Mouse (Mus musculus) urinary bladder, postnatal 25 days (tissue): ENCODE data around the gene Slc15a1.
"Not testable (repeated sequence)": the region's sequence is repeated elsewhere in the genome, so short reads cannot be mapped to it uniquely, and the experiment has no call there.

Experiments
- DNase-seq: peaks from one replicate; pipeline ENCODE4 v3.0.0; 2022; ENCODE audit warnings: low spot score

Gene Slc15a1

GRCm38 (mm10) chr14:121451424-121452029, 53.5 kb downstream of the Slc15a1 start:
- no peak for DNase-seq

GRCm38 (mm10) chr14:121450504-121451423, 54.3 kb downstream of the Slc15a1 start:
- DNase-seq = peak; percentile 49

- DNase-seq = no peak
Observed at GRCm38 (mm10) chr14:121446951-121447350, 58.1 kb downstream of the Slc15a1 start.

- peak; percentile 69 for DNase-seq
Observed at GRCm38 (mm10) chr14:121445194-121445593, 59.9 kb downstream of the Slc15a1 start.

GRCm38 (mm10) chr14:121440807-121441206, 64.2 kb downstream of the Slc15a1 start:
- DNase-seq = no peak

DNA sequence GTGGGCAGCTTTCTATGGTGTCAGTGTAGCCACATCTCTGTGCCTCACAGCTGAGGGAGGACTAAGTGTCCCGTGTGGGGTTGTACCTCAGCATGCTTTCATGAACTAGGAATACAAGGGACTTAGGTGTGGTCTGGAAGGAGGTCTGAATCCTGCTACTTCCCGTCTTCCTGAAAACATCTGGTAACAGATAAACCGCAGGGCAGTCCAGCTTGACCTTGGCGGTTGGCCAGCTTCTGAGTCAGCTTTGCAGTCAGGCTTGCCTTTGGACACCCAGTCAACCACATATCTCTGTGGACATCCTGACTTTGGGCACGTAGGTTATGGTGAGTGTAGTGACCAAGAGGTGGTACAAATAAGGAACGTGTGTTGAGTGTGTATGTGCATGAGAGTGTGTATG, 68.0 kb downstream of the Slc15a1 start:
- peak; percentile 76 for DNase-seq

DNA sequence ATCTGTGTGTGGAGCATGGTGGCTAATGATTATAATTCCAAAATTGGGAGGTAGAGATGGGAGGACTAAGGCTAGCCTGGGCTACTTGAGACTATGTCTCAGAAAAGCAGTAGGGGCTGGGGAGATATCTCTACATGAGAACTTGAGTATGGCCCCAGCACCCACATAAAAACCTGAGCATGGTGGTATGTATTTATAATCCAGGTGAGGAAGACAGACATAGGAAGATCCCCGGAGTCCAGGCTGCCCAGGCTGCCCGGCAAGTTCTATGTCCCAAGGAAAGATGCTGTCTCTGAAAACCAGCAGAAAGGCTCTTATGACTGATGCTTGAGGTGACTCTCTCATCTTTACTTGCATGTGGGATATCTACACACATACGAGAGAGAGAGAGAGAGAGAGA, 68.6 kb downstream of the Slc15a1 start:
- DNase-seq = no peak

- peak; percentile 34 for DNase-seq
Observed at GRCm38 (mm10) chr14:121435794-121436193, 69.3 kb downstream of the Slc15a1 start.

GRCm38 (mm10) chr14:121431261-121431660, 73.8 kb downstream of the Slc15a1 start:
- no peak for DNase-seq

DNA sequence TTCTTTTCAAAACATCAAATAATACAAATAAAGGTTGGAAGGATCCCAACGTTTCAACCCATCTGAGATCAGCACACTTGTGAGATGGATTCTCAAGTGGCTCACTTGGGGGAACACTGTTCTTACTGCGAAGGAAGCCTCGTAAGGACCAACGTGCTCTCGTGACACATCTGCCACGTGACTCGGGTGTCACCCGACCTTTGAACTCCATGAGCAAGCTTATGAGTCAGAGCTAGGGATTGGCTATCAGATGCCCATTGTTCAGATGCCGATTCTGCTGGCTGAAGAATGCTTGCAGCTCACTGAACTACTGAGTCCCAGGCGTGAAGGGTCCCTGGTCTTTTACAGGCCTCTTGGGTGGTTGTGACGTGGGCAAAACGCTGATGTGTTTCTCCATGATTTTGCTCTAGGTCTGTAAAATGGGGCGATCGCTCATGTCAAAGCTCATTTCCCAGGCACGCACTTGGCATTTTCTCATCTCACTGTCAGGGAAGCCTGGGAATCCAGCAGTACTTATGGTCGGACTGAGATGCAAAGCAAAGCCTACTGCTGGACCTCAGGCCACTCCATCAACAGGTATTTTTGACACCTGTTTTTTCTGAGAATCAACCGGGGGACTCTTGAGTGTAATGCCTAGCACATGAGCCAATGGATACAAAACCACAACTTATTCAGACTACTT, 75.1 kb downstream of the Slc15a1 start:
- no peak for DNase-seq

DNA sequence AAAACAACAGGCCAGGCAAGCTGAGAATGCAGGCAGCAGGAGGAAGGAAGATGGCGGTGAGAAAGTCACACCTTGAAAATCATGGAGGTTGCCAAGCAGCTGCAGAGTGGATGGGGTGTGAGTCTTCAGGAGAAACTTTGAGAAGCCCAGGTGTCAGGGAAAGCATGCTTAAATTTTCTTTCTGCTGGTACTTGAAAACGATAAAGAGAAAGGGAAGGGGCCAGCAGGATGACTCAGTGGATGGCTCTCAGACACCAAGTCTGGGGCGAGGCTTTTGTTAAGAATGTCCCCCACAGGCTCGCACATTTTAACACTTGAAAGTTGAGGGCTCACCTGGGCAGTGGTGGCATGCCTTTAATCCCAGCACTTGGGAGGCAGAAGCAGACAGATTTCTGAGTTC, 76.9 kb downstream of the Slc15a1 start:
- DNase-seq = no peak

GRCm38 (mm10) chr14:121426743-121427142, 78.3 kb downstream of the Slc15a1 start:
- DNase-seq = no peak

- DNase-seq = no peak
Observed at GRCm38 (mm10) chr14:121425004-121425793, 79.9 kb downstream of the Slc15a1 start.

- DNase-seq = peak; percentile 54
Observed at GRCm38 (mm10) chr14:121423341-121423751, 81.7 kb downstream of the Slc15a1 start.

- DNase-seq = no peak
Observed at GRCm38 (mm10) chr14:121422664-121423340, 82.2 kb downstream of the Slc15a1 start.

DNA sequence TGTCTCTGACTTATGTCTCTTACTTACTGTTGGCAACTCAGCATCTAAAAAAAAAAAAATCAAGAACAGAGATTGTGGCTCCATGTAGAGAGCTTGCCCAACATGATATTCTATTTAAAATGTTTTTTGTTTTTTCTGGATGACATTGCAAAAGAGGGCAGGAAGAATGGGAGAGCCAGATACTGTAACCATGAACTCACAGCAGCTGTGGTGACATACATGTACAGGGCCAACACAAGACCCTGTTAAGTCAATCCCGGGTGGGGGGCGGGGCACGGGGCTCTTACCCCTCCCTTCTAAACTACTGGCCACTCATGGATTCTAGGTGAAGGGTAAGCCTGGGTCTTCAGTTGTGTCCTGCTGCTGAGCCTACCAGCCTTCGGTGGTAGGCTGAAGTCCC, 83.1 kb downstream of the Slc15a1 start:
- DNase-seq = no peak

DNA sequence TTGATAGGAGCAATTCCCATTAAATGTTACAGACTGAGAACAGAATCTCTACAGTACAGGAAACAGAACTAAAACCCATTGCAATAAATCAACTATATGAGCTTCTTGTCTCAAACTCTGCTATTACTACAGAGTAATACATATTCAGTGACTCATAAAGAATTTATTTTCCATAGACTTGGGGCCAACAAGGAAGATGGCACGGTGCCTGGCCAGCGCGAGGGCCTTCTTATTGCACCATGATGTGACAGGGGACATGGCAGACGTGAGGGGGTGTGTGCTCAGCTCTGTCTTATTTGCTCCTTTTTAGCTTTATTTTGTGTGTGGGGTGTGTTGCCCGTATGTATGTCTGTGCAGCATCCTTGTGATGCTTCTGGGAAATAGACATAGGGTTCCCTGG, 87.5 kb downstream of the Slc15a1 start:
- DNase-seq = peak; percentile 66

DNA sequence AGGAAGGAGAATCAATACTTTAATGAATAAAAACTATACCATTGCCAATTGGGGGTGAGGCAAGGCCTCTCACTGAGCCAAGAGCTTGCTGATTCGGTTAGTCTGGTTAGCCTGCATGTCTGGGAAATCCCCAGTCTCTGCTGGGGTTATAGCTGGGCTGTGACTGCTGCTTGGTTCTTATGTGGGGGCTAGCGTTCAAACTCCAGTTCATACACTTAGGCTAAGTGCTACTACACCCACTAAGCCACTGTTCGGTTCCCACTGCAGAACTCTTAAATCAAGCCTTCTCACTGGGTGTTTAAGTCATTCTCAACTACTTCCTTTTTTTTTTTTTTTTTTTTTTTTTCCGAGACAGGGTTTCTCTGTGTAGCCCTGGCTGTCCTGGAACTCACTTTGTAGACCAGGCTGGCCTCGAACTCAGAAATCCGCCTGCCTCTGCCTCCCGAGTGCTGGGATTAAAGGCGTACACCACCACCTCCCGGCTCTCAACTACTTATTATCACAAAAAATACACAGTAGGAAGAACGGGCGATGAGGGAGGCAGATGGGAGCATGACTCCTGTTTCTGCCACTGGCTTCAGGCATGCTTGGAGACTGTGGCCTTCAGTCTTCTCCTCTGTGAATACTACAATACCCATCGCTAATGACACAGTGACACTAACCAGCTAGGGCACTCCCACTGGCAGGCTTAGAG, 88.3 kb downstream of the Slc15a1 start:
- DNase-seq = no peak

GRCm38 (mm10) chr14:121414635-121415241, 90.3 kb downstream of the Slc15a1 start:
- DNase-seq = no peak

GRCm38 (mm10) chr14:121413726-121414125, 91.3 kb downstream of the Slc15a1 start:
- DNase-seq = not testable (repeated sequence)
